Mouse (Mus musculus) spleen, postnatal 4 days (tissue): ENCODE measurements around the gene Psme2.
A peak's percentile ranks its signal among the peaks of the same experiment; 100 is the strongest.

Experiments used
- DNase-seq, 2 experiments: peaks; one replicate each; pipeline ENCODE4 v3.0.0; 2022; ENCODE audit warnings: low spot score in 2 of 2

Psme2 gene

GRCm38 (mm10) chr14:55596036-55596690, 5.2 kb upstream of the Psme2 start:
- DNase-seq = no peak

- no peak for DNase-seq
Observed at GRCm38 (mm10) chr14:55592226-55592625, 1.3 kb upstream of the Psme2 start.

DNA sequence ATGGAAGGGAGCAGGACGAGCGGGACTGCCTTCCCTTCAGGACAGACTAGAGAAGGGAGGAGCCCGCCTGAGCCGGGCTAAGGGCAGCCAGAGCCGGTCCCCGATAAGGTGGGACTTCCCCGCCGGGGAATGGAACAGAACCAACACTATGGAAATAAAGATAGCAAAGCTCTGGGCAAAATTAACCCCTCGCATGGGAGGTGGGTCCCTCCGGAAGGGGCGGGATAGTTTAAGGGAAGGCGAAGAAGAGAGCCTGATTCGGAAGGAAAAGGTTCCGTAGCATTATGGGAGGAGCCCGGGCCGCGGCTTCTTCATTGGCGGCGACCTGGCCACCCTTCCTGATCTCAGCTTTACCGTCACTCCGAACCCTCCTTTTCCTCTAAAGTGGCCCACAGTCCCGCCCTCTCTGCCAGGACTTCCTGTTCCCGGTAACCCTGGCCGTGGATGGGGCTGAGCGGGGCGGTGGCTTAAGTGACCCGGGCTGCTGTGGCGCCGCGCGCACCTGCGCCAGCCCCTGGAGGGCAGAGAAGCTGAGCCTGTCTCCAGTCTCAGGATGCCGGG, 498 bp upstream of the Psme2 start, which contains the start of gene Rnf31:
TSS of gene Rnf31 (plus strand) at position 378 of the 561 bp plus-strand sequence.
- peak; percentile 92 to 94 for DNase-seq

DNA sequence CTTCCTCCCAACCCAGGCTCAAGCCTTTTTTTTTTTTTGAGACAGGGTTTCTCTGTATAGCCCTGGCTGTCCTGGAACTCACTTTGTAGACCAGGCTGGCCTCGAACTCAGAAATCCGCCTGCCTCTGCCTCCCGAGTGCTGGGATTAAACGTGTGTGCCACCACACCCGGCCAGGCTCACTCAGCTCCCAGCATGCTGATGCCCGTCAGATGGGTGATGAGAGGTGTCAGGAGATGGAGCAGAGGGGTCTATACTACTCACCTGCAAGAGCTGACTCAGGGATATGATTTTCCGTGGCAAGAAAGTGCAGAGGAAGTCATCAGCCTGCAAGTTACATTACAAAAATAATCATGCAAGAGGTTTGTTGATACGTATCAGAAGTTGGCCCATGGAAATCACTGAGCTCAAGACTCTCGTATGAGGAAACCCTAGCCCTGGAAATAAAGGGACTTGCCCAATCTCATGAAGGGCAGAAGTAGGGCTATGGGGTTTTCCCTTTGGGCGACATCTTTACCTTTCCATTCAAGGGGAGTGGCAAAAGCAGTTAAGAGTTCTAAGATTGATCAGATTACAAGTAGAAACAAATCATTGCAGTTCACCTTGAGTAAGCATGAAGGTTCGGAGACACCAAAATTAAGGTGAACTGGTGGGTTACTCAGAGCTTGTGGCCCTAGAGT, 1.0 kb downstream of the Psme2 start:
- DNase-seq = no peak

- DNase-seq = no peak
Observed at GRCm38 (mm10) chr14:55589271-55589670, 1.6 kb downstream of the Psme2 start.

DNA sequence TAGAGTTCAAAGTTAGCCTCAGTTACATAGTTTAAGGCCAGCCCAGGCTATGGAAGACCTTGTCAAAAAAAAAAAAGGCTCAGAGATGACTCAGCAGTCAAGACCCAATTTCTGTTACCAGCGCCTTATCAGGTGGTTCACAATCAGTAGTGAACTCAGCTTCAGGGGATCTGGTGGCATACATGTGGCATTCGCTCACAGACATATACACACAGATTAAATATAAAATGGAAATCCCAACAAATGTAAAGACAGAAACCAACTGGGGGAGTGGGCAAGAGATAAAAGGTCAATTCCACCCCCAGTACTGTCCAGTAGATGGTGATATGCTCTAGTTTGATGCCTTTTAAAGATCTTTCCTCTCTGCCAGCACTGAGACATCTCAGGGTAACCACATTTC, 4.8 kb downstream of the Psme2 start:
- DNase-seq = no peak

GRCm38 (mm10) chr14:55585566-55585960, 5.3 kb downstream of the Psme2 start:
- no peak for DNase-seq

- DNase-seq = peak; percentile 83 to 87
Observed at GRCm38 (mm10) chr14:55584702-55585565, 6.0 kb downstream of the Psme2 start, which contains the start of gene Emc9. TSS of gene Emc9 (minus strand) at chr14:55585302.

GRCm38 (mm10) chr14:55584303-55584701, 6.6 kb downstream of the Psme2 start:
- DNase-seq = no peak

DNA sequence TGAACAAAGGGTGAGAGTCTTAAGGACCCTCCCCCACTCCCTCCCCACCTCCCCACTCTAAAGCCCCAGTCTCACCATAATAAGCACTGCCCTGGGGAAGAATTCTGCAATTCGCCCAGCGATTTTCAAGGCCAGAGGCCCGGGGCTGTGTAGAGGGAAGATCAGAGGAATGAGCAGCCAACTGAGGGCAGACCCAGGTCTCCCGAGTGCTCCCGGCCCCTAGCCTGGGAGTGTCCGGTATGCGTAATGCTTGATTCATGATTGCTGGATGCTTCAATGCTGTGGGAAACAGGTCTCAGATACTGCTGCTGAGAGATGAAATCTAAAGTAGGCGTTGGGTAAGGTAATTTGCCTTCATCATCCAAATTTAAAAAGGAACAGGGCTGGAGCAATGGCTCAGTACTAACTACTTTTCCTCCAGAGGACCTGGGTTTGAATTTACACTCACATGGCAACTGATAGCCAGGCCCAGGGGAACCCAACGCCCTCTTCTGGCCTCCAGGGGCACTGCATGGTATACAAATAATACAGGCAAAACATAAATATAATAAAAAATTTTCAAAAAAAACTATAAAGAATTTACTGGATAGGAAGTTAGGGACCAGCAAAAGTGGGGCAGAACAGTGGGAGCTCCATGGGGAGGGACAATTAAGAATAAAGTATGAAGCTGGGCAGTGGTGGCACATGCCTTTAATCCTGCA, 8.8 kb downstream of the Psme2 start:
- no peak for DNase-seq

DNA sequence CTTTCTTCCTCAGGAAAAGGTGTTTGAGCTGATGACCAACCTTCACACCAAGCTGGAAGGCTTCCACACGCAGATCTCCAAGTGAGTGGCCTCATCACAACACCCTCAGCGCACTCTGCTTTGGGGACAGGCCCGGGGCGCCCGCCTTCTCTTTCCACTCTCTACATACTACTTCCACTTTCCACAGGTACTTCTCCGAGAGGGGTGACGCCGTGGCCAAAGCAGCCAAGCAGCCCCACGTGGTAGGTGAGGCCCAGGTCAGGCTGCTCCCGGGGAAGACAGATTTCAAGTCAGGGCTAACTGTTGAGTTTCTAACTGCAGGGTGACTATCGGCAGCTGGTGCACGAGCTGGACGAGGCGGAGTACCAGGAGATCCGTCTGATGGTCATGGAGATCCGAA, 10.2 kb downstream of the Psme2 start:
- DNase-seq = no peak

- DNase-seq = no peak
Observed at GRCm38 (mm10) chr14:55579511-55580496, 11.1 kb downstream of the Psme2 start.

DNA sequence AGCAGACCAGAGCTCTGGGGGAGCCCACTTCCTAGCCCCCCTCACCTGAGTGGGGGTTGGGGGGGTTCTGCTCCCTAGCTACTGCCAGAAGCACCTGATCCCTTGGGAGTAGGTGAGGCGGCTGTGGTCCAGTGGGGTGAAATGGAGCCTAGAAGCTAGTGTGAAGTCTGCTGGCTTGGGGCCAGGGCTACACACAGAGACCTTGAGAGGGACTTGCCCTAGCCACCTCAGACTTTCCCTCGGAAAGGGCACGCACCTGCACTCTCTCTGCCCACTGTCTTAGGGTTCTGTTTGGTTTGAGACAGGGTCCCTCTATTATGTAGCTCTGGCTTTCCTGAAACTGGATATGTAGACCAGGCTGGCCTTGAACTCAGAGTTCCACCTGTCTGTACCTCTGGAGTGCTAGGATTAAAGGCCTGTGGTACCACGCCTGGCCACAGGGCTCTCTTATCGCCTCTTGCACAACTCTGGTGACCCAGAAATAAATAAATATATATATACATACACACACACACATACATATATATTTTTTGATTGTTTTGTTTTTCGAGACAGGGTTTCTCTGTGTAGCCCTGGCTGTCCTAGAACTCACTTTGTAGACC, 12.1 kb downstream of the Psme2 start:
- peak; percentile 62 to 82 for DNase-seq

- peak; percentile 77 to 88 for DNase-seq
Observed at GRCm38 (mm10) chr14:55577871-55578667, 12.8 kb downstream of the Psme2 start, which contains the start of gene Psme1. TSS of gene Psme1 (plus strand) at chr14:55578123.

- DNase-seq = no peak
Observed at GRCm38 (mm10) chr14:55576376-55576775, 14.5 kb downstream of the Psme2 start.

DNA sequence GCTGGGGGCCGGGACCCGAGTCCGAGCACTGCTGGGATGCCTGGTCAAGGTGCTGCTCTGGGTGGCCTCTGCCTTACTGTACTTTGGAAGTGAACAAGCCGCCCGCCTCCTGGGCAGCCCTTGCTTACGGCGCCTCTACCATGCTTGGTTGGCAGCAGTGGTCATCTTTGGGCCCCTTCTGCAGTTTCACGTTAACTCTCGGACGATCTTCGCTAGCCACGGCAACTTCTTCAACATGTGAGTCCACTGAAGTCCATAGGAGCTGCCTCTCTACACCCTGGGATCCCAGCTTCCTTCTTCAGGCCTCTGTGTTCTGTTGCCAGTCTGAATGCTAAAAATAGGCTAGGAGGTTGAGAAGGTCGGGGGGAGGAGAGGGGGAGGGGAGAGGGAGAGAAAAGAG, 15.2 kb downstream of the Psme2 start:
- DNase-seq = no peak

DNA sequence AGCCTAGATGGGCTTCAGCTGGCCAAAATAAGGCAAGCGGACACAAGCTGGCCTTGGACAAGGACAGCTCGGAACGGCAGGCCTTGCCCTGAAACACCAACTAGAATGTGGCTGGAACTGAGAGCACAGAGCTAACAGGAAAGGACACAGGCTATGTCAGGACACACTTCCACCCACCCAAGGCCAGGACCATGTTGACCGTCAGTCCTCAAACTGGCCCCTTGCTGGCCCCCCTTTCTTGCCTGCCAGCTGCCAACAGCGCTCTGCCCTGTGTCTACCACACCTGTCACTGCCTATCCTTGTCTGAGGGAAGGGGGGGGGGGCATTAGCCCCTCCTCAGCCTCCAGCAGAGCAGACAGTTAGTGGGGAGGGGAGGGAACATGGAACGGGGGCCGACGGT, 15.6 kb downstream of the Psme2 start, which contains the start of gene Fitm1:
TSS of gene Fitm1 (plus strand) at position 316 of the 400 bp plus-strand sequence.
- no peak for DNase-seq

DNA sequence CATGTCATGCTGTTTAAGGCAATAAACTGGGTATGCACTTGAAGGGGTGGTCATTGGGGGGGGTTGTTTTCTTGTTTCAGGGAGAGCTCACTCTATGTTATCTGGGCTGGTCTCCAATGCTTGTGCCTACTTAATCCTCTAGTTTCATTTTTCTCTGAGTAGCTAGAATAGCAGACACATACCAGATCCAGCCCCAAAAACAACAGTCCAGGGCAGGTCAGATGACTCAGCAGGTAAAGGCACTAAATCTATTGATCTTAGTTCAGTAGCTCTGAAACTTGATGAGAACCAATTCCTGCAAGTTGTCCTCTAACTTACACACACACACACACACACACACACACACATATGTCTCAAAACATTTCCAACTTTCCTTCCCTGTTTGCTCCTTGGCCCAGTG, 19.2 kb downstream of the Psme2 start:
- no peak for DNase-seq

- no peak for DNase-seq
Observed at GRCm38 (mm10) chr14:55570588-55570987, 20.3 kb downstream of the Psme2 start.
